Mouse (Mus musculus) embryo, embryonic 11.5 days (tissue): ENCODE results near the gene Hsd17b14.
A peak's percentile ranks its signal among the peaks of the same experiment; 100 is the strongest.
"Not testable (repeated sequence)": the region's sequence is repeated elsewhere in the genome, so short reads cannot be mapped to it uniquely, and the experiment has no call there.

Source experiments
- DNase-seq: peaks from one replicate; pipeline ENCODE4 v3.0.0-alpha.2; 2012; ENCODE audit warnings: low read depth, low spot score

Hsd17b14 gene

DNA sequence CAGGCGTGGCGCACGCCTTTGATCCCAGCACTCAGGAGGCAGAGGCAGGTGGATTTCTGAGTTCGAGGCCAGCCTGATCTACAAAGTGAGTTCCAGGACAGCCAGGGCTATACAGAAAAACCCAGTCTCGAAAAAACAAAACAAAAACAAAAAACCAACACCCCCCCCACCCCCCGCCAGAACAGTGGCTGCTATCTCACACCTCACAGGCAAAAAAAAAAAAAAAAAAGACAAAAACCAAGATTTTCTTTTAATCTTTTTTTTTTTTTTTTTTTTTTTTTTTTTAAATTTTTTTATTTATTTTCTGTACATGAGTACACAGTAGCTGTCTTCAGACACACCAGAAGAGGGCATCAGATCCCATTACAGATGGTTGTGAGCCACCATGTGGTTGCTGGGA lies 27.5 kb upstream of the Hsd17b14 start:
- DNase-seq: not testable (repeated sequence)

DNA sequence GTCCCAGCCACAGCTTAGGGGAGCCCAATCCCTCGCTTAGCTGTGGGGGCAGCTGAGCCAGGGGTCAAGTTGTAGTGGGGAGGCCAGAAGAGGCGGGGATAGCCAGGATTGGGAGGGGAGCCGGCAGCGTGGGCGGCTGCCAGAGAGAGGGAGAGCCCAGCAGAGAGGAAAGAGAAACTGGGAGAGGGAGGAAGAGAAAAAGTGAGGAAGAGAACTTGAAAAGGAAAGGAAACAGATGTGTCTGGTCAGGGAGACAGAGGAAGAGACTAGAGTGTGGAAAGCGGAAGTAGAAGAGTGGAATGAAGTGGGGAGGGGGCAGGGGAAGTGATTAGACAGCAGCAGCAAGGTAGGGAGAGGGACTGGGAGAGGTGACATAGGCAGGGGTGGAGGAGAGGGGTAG lies 25.2 kb upstream of the Hsd17b14 start:
- DNase-seq: no peak

DNA sequence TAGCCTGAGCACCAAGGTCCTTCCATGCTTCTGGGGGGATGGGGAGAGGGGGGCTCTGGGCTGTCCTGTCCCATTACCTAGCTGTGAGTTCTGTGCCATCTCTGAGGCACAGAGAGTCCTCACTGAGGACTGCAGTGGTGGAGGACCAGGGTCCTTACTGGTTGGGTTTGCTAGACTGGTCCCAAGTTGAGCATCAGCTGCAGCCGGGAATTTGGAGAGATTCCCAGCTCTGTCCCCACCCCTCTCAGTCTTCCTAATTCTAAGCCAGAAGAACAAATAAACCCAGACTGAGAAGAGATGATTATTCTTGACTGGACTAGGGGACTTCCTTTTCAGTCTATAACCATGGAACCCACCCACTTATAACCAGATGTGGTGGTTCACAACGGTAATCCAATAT lies 24.1 kb upstream of the Hsd17b14 start:
- no peak for DNase-seq

DNA sequence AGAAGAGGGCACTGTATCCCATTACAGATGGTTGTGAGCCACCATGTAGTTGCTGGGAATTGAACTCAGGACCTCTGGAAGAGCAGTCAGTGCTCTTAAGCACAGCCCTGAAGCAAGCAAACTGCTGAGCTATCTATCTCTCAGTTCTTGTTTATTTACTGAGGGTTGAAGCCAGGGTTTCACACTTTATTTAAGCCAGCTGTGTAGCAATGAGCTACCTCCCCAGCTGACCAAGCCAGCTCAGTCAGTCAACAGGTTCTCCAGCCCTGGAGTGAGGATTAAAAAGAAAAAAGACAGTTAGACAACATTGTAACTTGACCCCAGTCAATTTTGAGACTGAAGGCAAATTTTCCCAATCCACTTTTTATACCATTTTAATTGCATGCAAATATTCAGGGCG lies 19.0 kb upstream of the Hsd17b14 start:
- DNase-seq: no peak

DNA sequence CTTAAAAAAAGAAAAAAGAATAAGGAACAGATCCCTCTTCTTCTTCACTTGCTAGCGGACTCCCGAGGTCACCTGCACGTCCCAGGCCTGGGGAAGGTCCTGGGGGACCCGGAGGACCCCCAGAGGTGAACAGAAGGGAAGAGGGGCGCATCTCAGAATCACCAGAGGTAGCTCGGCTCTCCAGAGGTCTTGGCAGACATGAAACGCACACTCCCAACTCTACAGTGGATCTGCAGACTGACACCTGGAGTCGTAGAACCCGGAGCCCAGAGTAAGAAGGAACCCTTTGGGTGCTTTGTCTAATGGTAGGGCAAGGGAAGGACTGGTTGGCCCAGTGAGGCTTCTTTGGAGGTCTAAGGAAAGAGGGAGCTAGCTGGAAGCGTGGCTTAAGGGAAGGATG lies 17.1 kb upstream of the Hsd17b14 start:
- DNase-seq: no peak

DNA sequence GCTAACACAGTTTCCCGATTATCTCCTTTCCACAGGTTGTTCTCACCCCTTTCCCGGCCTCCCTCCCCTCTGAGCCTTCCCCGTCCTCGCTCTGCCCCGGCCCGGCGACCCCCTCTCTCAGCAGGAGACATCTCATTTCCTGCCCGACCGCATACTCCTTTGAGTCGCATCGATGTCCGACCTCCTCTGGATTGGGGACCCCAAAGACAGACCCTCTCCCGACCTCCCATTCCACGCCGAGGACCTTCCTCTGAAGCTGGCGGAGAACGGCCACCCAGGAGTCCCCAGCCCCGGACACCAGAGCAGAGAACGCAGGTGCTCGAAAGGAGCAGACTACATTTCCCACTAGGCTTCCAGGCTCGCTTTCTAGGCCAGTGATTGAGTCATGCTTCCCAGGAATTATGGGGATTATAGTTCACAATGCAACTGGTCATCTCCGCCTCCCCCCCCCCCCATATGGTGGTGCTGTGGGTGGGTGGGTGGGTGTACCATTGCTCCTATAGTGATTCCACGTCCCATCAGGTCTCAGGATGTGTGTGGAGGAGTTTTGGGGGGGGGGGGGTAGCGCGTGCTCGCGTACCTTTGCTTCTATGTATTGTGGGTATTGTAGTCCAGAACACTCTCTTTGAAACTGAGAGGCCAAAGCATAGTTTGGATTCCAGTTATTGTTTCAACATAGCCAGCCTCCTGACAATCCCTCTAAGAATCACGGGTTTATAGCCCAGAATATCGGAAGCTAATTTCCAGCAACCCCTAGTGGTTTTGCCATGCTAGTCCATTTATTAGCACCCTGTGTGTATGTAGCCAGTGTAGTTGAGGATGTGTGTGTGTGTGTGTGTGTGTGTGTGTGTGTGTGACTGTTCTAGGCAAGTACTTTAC lies 16.3 kb upstream of the Hsd17b14 start:
- peak; percentile 50 for DNase-seq

GRCm38 (mm10) chr7:45539095-45539494 lies 15.6 kb upstream of the Hsd17b14 start:
- DNase-seq: no peak

GRCm38 (mm10) chr7:45540213-45540612 lies 14.5 kb upstream of the Hsd17b14 start:
- no peak for DNase-seq

DNA sequence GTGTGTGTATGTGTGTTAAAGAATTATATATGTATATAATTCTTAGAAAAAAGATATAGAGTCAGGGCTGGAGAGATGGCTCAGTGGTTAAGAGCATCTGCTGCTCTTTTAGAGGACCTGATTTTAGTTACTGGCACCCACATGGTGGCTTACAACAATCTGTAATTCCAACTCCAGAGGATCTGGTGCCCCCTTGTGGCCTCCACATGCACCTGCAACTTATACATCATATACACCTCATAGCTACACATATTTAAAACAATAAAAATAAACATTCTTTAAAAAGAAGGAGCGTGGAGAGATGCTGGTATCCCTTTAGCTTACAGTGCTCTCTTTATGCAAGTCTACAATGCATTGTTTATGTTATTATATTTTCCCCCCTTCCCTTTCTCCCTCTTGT lies 10.2 kb upstream of the Hsd17b14 start:
- no peak for DNase-seq

- DNase-seq: no peak
Measured at GRCm38 (mm10) chr7:45549641-45550436, 4.9 kb upstream of the Hsd17b14 start.

GRCm38 (mm10) chr7:45550821-45551511 lies 3.7 kb upstream of the Hsd17b14 start:
- no peak for DNase-seq

- no peak for DNase-seq
Measured at GRCm38 (mm10) chr7:45551512-45551883, 3.2 kb upstream of the Hsd17b14 start.

DNA sequence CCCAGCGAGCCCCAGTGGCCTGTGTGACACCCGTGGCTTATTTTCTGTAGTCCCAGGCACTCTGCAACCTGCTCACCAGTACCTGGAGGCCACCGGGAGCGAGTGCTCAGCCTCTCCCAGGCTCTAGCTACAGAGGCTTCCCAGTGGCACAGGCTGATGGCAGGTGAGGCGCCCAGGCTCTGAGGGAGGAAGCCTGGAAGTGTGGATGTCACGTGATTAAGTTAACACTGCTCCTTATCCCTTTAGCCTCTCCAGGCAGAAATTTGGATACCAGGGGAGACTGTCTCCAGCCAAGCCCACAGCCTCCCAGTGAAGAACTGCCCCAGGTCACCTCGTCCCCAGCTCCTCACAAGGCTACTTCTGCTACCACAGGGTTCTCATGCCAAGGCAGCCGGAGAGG lies 1.2 kb upstream of the Hsd17b14 start:
- DNase-seq: no peak

- DNase-seq: no peak
Measured at GRCm38 (mm10) chr7:45553990-45554389, 703 bp upstream of the Hsd17b14 start.

DNA sequence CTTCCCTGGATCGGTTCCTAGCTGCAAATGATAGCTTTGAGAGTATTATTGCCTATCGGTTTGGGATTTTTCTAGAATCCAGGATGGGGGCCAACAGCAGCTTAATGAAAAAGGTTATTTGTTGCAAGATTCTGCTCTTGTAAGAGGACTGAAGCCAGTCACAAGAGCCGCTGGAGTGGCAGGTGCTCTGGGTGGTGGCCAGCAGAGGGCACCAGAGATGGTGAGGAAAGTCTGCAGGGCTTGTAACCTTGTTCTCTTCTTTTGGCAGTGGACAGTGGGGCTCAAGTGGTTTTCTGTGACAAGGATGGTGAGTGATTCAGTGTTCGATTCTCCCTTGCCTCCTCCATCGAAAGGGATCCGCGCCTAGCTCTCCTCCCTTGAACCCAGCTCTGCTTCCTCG lies 1.1 kb downstream of the Hsd17b14 start:
- DNase-seq: peak; percentile 55

DNA sequence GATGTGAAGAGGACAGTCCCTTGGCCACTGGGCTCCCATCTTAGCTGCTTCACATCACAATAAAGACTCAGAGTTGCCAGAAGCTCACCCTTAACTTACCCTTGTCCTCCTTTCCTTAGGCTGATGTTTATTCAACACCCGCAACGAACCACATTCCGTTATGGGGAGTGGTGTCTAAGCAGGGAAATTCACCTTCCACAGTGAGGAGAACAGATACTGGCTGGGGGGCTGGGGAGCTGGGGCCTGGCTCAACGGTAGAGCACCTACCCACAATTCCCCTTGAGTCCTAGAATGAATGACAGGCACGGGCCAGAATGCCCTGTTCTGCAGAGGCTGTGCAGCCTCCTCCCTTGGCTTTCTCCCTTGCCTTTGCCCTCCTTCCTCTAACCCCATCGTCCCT lies 4.2 kb downstream of the Hsd17b14 start:
- DNase-seq: no peak

GRCm38 (mm10) chr7:45560241-45560640 lies 5.5 kb downstream of the Hsd17b14 start:
- no peak for DNase-seq

DNA sequence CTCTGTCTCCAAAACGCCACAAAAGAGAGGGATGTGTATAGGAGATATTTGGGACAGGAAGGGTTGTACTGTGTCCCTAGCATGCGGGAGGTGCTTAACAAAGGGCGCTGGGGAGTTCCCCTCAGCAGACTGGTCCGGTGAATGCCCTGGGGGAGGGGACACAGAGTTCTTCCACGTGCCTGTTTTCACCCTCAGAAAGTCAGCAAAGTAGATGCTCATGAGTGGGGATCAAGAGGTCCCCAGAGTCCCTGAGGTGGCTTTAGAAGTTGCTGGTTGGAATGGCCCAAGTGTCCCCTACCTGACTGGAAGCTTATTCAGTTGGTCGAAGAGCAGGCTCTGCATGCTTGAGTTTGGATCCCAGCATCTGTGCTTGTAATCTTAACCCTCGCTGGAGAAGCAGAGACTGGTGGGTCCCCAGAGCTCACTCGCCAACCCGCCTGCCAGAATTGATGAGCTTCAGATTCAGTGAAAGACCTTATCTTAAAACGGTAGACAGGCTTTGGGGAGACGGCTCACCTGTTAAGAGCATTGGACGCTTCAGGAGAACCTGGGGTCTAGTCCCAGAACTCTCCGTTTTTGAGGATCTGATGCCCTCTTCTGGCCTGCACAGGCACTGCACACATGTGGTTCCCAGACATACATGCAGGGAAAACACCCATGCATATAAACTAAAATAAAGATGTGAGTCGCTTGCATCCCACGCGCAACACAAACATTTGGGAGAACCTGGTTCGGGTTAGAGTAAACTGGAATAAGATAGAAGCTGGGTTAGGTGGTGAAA lies 6.3 kb downstream of the Hsd17b14 start:
- peak; percentile 61 for DNase-seq

- no peak for DNase-seq
Measured at GRCm38 (mm10) chr7:45561624-45562520, 7.2 kb downstream of the Hsd17b14 start.

DNA sequence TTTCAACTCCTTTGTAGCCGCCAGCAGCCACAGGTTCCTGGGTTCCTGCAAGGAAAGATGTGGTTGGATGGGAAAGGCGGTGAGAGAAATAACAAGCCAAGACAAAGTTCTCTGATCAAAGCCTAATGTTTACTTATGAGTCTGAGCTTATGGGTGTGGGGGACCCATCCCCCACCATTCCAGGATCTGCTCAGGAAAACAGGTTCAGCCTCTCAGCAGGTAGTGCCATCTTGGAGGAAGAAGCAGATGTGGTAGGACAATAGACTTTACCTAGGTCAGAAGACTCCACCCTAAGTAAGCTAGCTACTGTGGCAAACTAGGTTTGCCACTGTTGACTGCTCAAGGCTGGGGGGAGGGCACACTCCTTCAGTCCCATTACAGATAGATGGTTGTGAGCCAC lies 10.1 kb downstream of the Hsd17b14 start:
- no peak for DNase-seq
